Mouse (Mus musculus) heart, embryonic 16.5 days (tissue): ENCODE measurements around the gene Stip1. TPM values are rescaled to one million over a fixed set of nuclear protein-coding genes. Genes with fewer than 3 reads are reported as not detected.

ENCODE experiments used
- ATAC-seq: fragments of 200-750 bp; cut with Nextera tagmentation; replicated peaks from 2 replicates; pipeline ENCODE4 v1.8.0; 2017; ENCODE audit warnings: moderate number of reproducible peaks; ENCODE audit not compliant: insufficient read depth, low FRiP score; ENCODE audit errors: extremely low read depth
- H3K27ac ChIP-seq: fragments of 300-500 bp; sonication (generic); 2 replicates; pipeline ENCODE4 v1.5.1; 2014; ENCODE audit warnings: mild to moderate bottlenecking, low read length, control low read depth, moderate library complexity
- H3K27me3 ChIP-seq: fragments of 300-500 bp; sonication (generic); 2 replicates; pipeline ENCODE4 v1.6.1; 2014; ENCODE audit warnings: low read length, mixed read lengths; ENCODE audit not compliant: control insufficient read depth, insufficient read depth
- H3K36me3 ChIP-seq: fragments of 300-500 bp; sonication (generic); 2 replicates; pipeline ENCODE4 v1.6.1; 2014; ENCODE audit not compliant: control insufficient read depth, insufficient read depth
- H3K4me1 ChIP-seq: fragments of 300-500 bp; sonication (generic); 2 replicates; pipeline ENCODE4 v1.6.1; 2014; ENCODE audit warnings: low read length, mixed read lengths; ENCODE audit not compliant: control insufficient read depth, insufficient read depth
- H3K4me2 ChIP-seq: fragments of 300-500 bp; sonication (generic); 2 replicates; pipeline ENCODE4 v1.6.1; 2014; ENCODE audit warnings: low read depth, mild to moderate bottlenecking, control low read depth, low read length
- H3K4me3 ChIP-seq: fragments of 300-500 bp; sonication (generic); 2 replicates; pipeline ENCODE4 v1.5.1; 2014; ENCODE audit warnings: mild to moderate bottlenecking, control low read depth, low read length
- H3K9ac ChIP-seq: fragments of 300-500 bp; sonication (generic); 2 replicates; pipeline ENCODE4 v1.6.1; 2014; ENCODE audit warnings: low read length, control low read depth
- H3K9me3 ChIP-seq: fragments of 300-500 bp; sonication (generic); replicated peaks from 2 replicates; pipeline ENCODE4 v1.6.1; 2016; ENCODE audit warnings: low read length; ENCODE audit not compliant: control insufficient read depth
- WGBS: fragments of 180-500 bp; shearing (Covaris S2); extraction: QIAGEN DNeasy Blood & Tissue Kit; methylation state at CpG from one replicate; pipeline ENCODE4 v1.1.7; 2014; 5-methylcytosine and 5-hydroxymethylcytosine counted together
- polyA plus RNA-seq: library from polyadenylated mRNA; unstranded; fragments of >200 nt; fragmentation: Nextera tagmentation; extraction: Ambion mirVana; gene quantifications from 2 replicates; pipeline ENCODE4 v1.2.1, GENCODE M21; 2015

Gene Stip1
- polyA plus RNA-seq, 1 experiment from 2014 or later = 195 TPM

- H3K27me3 ChIP-seq = no peaks in the 10 kb centered on the region
- H3K4me3 ChIP-seq = peak overlapping the region; percentile 61
- H3K4me2 ChIP-seq = peak overlapping the region; percentile 75
- peak overlapping the region; percentile 98; the same call in 1 of the 2 replicates for H3K27ac ChIP-seq
- peaks cover 40% of the 10 kb centered on the region for H3K4me1 ChIP-seq
- WGBS = 69% methylated on average over 13 of the region's 13 CpGs
- no peak for ATAC-seq
- peaks cover 27% of the 10 kb centered on the region for H3K36me3 ChIP-seq
- no peaks in the 10 kb centered on the region for H3K9me3 ChIP-seq
- peak overlapping the region; percentile 81 for H3K9ac ChIP-seq
Observed at GRCm38 (mm10) chr19:6977759-6978638, 61.8 kb downstream of the Stip1 start.

GRCm38 (mm10) chr19:6975537-6976521 lies 63.9 kb downstream of the Stip1 start, which contains the start of gene Plcb3:
Gene Plcb3, minus strand, starts transcription at chr19:6976470.
- Histone ChIP-seq H3K4me3 (peak within 1 kb of the TSS; percentile 71), H3K9ac (peak within 1 kb of the TSS; percentile 81), H3K4me2 (peak within 1 kb of the TSS; percentile 91), H3K9me3 (no peaks in the 10 kb centered on the region), H3K36me3 (peaks cover 16% of the 10 kb centered on the region), H3K27ac (peak within 1 kb of the TSS; percentile 89), H3K27me3 (no peaks in the 10 kb centered on the region), H3K4me1 (peaks cover 38% of the 10 kb centered on the region)
- ATAC-seq = no peak
- 1% methylated on average over 16 of the region's 16 CpGs for WGBS

DNA sequence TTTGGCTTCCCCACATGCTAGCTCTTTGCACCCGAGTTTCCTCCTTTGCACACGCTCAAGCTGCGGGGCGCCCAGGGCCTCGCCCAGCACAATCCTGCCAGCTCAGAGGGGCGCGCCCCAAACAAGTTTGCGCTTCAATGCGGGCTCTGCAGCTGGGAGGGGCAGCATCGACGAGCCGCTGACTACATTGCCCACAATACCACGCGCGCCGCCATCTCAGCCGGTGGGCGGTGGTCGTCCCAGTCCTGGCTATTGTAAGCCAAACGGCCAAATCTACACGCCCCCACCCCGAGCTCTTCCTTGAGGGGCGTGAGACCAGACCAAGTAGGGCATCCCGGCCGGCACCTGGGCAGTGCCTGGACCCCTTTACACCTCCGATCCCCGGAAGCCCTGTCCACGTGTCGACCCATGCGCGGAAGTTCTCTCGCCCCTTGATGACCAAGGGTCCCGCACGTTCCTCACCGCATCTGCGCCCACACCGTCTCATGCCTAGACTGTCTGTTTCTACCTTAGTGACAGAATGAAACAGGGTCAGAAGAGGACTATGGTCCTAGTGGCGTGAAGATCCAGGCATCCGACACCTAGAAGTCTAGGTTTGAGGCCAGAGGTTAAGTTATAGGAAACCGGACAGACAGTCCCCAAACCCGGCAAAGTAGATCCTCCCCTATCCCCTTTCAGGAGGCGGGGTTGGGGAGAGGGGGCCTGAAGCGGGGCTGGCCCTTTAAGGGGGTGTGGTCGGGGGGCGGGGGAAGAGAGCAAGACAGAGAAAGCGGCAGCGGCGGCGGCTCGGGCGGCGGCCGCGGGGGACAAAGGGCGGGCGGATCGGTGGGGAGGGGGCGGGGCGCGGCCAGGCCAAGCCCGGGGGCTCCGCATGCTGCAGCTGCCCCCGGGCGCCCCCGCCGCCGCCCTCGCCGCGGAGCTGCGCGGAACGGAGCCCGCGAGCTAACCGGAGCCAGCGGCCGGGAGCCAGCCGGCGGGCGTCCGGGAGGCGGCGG lies 65.3 kb downstream of the Stip1 start, which contains the start of gene Ppp1r14b:
Gene Ppp1r14b (plus strand): TSS at position 758 of the 995 bp plus-strand sequence.
- Histone ChIP-seq H3K4me2 (peak within 1 kb of the TSS; percentile 91), H3K4me3 (peak within 1 kb of the TSS; percentile 71), H3K27me3 (no peaks in the 10 kb centered on the region), H3K36me3 (peaks cover 16% of the 10 kb centered on the region), H3K9me3 (no peaks in the 10 kb centered on the region), H3K4me1 (peaks cover 48% of the 10 kb centered on the region), H3K9ac (peak within 1 kb of the TSS; percentile 81), H3K27ac (peak within 1 kb of the TSS; percentile 89)
- ATAC-seq = peak; percentile 61
- under 1% methylated on average over 70 of the region's 84 CpGs for WGBS

GRCm38 (mm10) chr19:6973581-6974190 lies 66.1 kb downstream of the Stip1 start:
- Histone ChIP-seq H3K27ac (peak overlapping the region; percentile 89), H3K4me2 (peak overlapping the region; percentile 91)

GRCm38 (mm10) chr19:6972247-6972917 lies 67.4 kb downstream of the Stip1 start:
- H3K27me3 ChIP-seq = no peaks in the 10 kb centered on the region
- no peak overlapping the region for H3K4me2 ChIP-seq
- H3K36me3 ChIP-seq = peaks cover 3% of the 10 kb centered on the region
- no peak overlapping the region for H3K9ac ChIP-seq
- no peak overlapping the region for H3K27ac ChIP-seq
- H3K9me3 ChIP-seq = no peaks in the 10 kb centered on the region
- H3K4me1 ChIP-seq = peaks cover 42% of the 10 kb centered on the region
- 82% methylated on average over 13 of the region's 13 CpGs for WGBS
- ATAC-seq = no peak
- no peak overlapping the region for H3K4me3 ChIP-seq

More at GRCm38 (mm10) chr19:6973581-6974190, 66.1 kb downstream of the Stip1 start:
- Histone ChIP-seq H3K27me3 (no peaks in the 10 kb centered on the region), H3K9me3 (no peaks in the 10 kb centered on the region), H3K4me1 (peaks cover 45% of the 10 kb centered on the region), H3K4me3 (peak overlapping the region; percentile 71), H3K36me3 (peaks cover 16% of the 10 kb centered on the region), H3K9ac (peak overlapping the region; percentile 81)
- no peak for ATAC-seq
- WGBS = 33% methylated on average over 12 of the region's 12 CpGs

GRCm38 (mm10) chr19:6971644-6972043 lies 68.1 kb downstream of the Stip1 start:
- WGBS = 35% methylated on average over 6 of the region's 6 CpGs
- Histone ChIP-seq H3K4me3 (no peak overlapping the region), H3K9ac (no peak overlapping the region)

More at GRCm38 (mm10) chr19:6971644-6972043, 68.1 kb downstream of the Stip1 start:
- H3K4me1 ChIP-seq = peaks cover 38% of the 10 kb centered on the region
- peak overlapping the region; percentile 20; the same call in 1 of the 2 replicates for H3K27ac ChIP-seq
- no peak overlapping the region for H3K4me2 ChIP-seq
- H3K36me3 ChIP-seq = no peaks in the 10 kb centered on the region
- no peaks in the 10 kb centered on the region for H3K9me3 ChIP-seq
- no peak for ATAC-seq
- no peaks in the 10 kb centered on the region for H3K27me3 ChIP-seq
